Mouse (Mus musculus): Measurements from ENCODE around the gene Asic3. TPM values are rescaled to one million over a fixed set of nuclear protein-coding genes. Genes with fewer than 3 reads are reported as not detected.

The Asic3 gene
- polyA plus RNA-seq, 1 experiment = not detected

DNA sequence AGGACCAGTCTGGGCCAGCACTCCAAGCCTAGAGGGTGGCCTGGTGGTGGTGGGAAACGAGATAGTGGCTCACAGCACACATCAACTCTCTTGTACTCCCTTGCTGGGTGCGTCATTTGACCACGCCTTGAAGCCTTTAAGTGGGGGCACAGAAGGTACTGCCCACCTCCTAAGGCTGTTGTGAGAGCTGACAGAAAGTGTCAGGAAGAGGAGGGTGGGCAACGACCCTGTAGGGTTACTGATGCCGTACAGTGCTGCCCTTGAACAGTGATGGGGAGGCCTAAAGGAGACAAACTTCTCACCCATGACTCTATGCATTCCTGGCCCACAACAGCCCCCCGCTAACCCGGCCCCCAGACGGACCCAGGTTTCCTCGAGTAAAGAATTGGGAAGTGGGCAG is 46.8 kb upstream of the Asic3 start:
- Histone ChIP-seq H3K36me3 (ENCODE audit: control insufficient read depth, insufficient read depth, low read length, poor library complexity, severe bottlenecking) (no peaks in the 10 kb centered on the region), H3K9me3 (replicated peaks; ENCODE audit: control insufficient read depth, insufficient read depth, low read length, poor library complexity, severe bottlenecking) (no peaks in the 10 kb centered on the region), H3K9ac (ENCODE audit: low read depth, poor library complexity, severe bottlenecking) (no peak overlapping the region), H3K27me3 (ENCODE audit: control insufficient read depth, insufficient read depth, low read length, poor library complexity, severe bottlenecking) (no peaks in the 10 kb centered on the region), H3K27ac (ENCODE audit: insufficient read depth, low read length) (no peak overlapping the region), H3K4me1 (ENCODE audit: control insufficient read depth, insufficient read depth, low read length) (no peaks in the 10 kb centered on the region), H3K4me3 (ENCODE audit: low read depth, low read length) (no peak overlapping the region)
- TF ChIP-seq POLR2A (IDR thresholded peaks at IDR 0.05; ENCODE audit: insufficient read depth, low read length) = no peak
- no peak for TF ChIP-seq EP300 (IDR thresholded peaks at IDR 0.05; ENCODE audit: insufficient read depth, low read depth, low read length)
- no peak for TF ChIP-seq CTCF (IDR thresholded peaks at IDR 0.05; ENCODE audit: low read depth, low read length)

GRCm38 (mm10) chr5:24369767-24370166 is 43.4 kb upstream of the Asic3 start:
- Histone ChIP-seq H3K4me1 (ENCODE audit: control insufficient read depth, insufficient read depth, low read length) (no peaks in the 10 kb centered on the region), H3K9me3 (replicated peaks; ENCODE audit: control insufficient read depth, insufficient read depth, low read length, poor library complexity, severe bottlenecking) (no peaks in the 10 kb centered on the region), H3K36me3 (ENCODE audit: control insufficient read depth, insufficient read depth, low read length, poor library complexity, severe bottlenecking) (no peaks in the 10 kb centered on the region), H3K9ac (ENCODE audit: low read depth, poor library complexity, severe bottlenecking) (no peak overlapping the region), H3K4me3 (ENCODE audit: low read depth, low read length) (no peak overlapping the region), H3K27me3 (ENCODE audit: control insufficient read depth, insufficient read depth, low read length, poor library complexity, severe bottlenecking) (no peaks in the 10 kb centered on the region), H3K27ac (ENCODE audit: insufficient read depth, low read length) (no peak overlapping the region)
- no peak for TF ChIP-seq CTCF (IDR thresholded peaks at IDR 0.05; ENCODE audit: low read depth, low read length)
- TF ChIP-seq POLR2A (IDR thresholded peaks at IDR 0.05; ENCODE audit: insufficient read depth, low read length) = no peak
- TF ChIP-seq EP300 (IDR thresholded peaks at IDR 0.05; ENCODE audit: insufficient read depth, low read depth, low read length) = no peak

DNA sequence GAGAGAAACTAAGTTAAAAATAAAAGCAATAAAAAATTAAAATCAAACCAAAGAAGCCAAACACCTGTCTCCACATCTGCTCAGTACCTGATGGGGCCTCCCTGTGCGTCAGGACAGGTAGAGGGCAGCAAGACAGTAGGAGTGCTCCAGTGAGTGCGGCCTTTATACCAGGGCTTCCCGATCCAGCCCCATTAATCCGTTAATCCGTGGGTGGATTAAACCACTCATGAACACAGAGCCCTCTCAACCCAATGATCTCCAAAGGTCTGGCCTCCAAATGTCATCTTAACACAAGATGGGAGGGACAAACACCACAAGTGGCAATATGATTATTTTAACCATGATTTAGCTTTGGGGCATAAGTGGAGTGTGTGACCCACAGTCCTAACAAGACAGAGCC is 39.4 kb upstream of the Asic3 start:
- no peaks in the 10 kb centered on the region for H3K4me1 ChIP-seq (ENCODE audit: control insufficient read depth, insufficient read depth, low read length)
- no peak overlapping the region for H3K4me3 ChIP-seq (ENCODE audit: low read depth, low read length)
- H3K9me3 ChIP-seq (replicated peaks; ENCODE audit: control insufficient read depth, insufficient read depth, low read length, poor library complexity, severe bottlenecking) = no peaks in the 10 kb centered on the region
- TF ChIP-seq CTCF (IDR thresholded peaks at IDR 0.05; ENCODE audit: low read depth, low read length) (no peak), EP300 (IDR thresholded peaks at IDR 0.05; ENCODE audit: insufficient read depth, low read depth, low read length) (no peak), POLR2A (IDR thresholded peaks at IDR 0.05; ENCODE audit: insufficient read depth, low read length) (no peak)
- H3K27me3 ChIP-seq (ENCODE audit: control insufficient read depth, insufficient read depth, low read length, poor library complexity, severe bottlenecking) = no peaks in the 10 kb centered on the region
- H3K9ac ChIP-seq (ENCODE audit: low read depth, poor library complexity, severe bottlenecking) = no peak overlapping the region
- no peak overlapping the region for H3K27ac ChIP-seq (ENCODE audit: insufficient read depth, low read length)
- H3K36me3 ChIP-seq (ENCODE audit: control insufficient read depth, insufficient read depth, low read length, poor library complexity, severe bottlenecking) = no peaks in the 10 kb centered on the region

DNA sequence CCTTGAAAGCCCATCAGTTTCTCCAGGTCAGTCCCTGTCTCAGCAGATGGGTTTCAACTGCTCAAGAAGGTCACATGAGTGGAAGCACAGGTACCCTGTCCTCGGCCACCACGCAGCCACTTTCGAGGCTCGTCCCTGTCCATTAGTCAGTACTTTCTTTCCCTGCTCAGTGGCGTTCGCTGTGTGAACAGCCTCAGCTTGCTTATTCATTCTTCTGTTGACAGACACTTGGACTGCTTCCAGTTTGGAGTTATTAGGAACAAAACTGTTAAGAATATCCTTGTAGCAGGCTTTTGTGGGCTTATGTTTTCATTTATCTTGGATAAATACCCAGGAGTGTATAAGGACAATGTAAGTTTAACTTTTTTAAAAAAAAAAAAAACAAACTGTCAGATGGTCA is 39.0 kb upstream of the Asic3 start:
- no peaks in the 10 kb centered on the region for H3K36me3 ChIP-seq (ENCODE audit: control insufficient read depth, insufficient read depth, low read length, poor library complexity, severe bottlenecking)
- H3K9ac ChIP-seq (ENCODE audit: low read depth, poor library complexity, severe bottlenecking) = no peak overlapping the region
- H3K27me3 ChIP-seq (ENCODE audit: control insufficient read depth, insufficient read depth, low read length, poor library complexity, severe bottlenecking) = no peaks in the 10 kb centered on the region
- no peaks in the 10 kb centered on the region for H3K9me3 ChIP-seq (replicated peaks; ENCODE audit: control insufficient read depth, insufficient read depth, low read length, poor library complexity, severe bottlenecking)
- H3K4me3 ChIP-seq (ENCODE audit: low read depth, low read length) = no peak overlapping the region
- TF ChIP-seq POLR2A (IDR thresholded peaks at IDR 0.05; ENCODE audit: insufficient read depth, low read length) = no peak
- TF ChIP-seq EP300 (IDR thresholded peaks at IDR 0.05; ENCODE audit: insufficient read depth, low read depth, low read length) = no peak
- no peak for TF ChIP-seq CTCF (IDR thresholded peaks at IDR 0.05; ENCODE audit: low read depth, low read length)
- H3K4me1 ChIP-seq (ENCODE audit: control insufficient read depth, insufficient read depth, low read length) = no peaks in the 10 kb centered on the region
- no peak overlapping the region for H3K27ac ChIP-seq (ENCODE audit: insufficient read depth, low read length)

- no peaks in the 10 kb centered on the region for H3K27me3 ChIP-seq (ENCODE audit: control insufficient read depth, insufficient read depth, low read length, poor library complexity, severe bottlenecking)
- TF ChIP-seq CTCF (IDR thresholded peaks at IDR 0.05; ENCODE audit: low read depth, low read length) (no peak), EP300 (IDR thresholded peaks at IDR 0.05; ENCODE audit: insufficient read depth, low read depth, low read length) (no peak), POLR2A (IDR thresholded peaks at IDR 0.05; ENCODE audit: insufficient read depth, low read length) (no peak)
Observed at GRCm38 (mm10) chr5:24374666-24375328, 38.4 kb upstream of the Asic3 start.

GRCm38 (mm10) chr5:24378700-24379099 is 34.5 kb upstream of the Asic3 start:
- H3K27ac ChIP-seq (ENCODE audit: insufficient read depth, low read length) = no peak overlapping the region
- TF ChIP-seq EP300 (IDR thresholded peaks at IDR 0.05; ENCODE audit: insufficient read depth, low read depth, low read length) (no peak), CTCF (IDR thresholded peaks at IDR 0.05; ENCODE audit: low read depth, low read length) (no peak), POLR2A (IDR thresholded peaks at IDR 0.05; ENCODE audit: insufficient read depth, low read length) (no peak)

More at GRCm38 (mm10) chr5:24374666-24375328, 38.4 kb upstream of the Asic3 start:
- Histone ChIP-seq H3K36me3 (ENCODE audit: control insufficient read depth, insufficient read depth, low read length, poor library complexity, severe bottlenecking) (no peaks in the 10 kb centered on the region), H3K9me3 (replicated peaks; ENCODE audit: control insufficient read depth, insufficient read depth, low read length, poor library complexity, severe bottlenecking) (no peaks in the 10 kb centered on the region), H3K27ac (ENCODE audit: insufficient read depth, low read length) (no peak overlapping the region), H3K4me1 (ENCODE audit: control insufficient read depth, insufficient read depth, low read length) (peaks cover 2% of the 10 kb centered on the region), H3K9ac (ENCODE audit: low read depth, poor library complexity, severe bottlenecking) (no peak overlapping the region), H3K4me3 (ENCODE audit: low read depth, low read length) (no peak overlapping the region)

More at GRCm38 (mm10) chr5:24378700-24379099, 34.5 kb upstream of the Asic3 start:
- Histone ChIP-seq H3K27me3 (ENCODE audit: control insufficient read depth, insufficient read depth, low read length, poor library complexity, severe bottlenecking) (no peaks in the 10 kb centered on the region), H3K4me3 (ENCODE audit: low read depth, low read length) (no peak overlapping the region), H3K36me3 (ENCODE audit: control insufficient read depth, insufficient read depth, low read length, poor library complexity, severe bottlenecking) (no peaks in the 10 kb centered on the region), H3K9ac (ENCODE audit: low read depth, poor library complexity, severe bottlenecking) (no peak overlapping the region), H3K9me3 (replicated peaks; ENCODE audit: control insufficient read depth, insufficient read depth, low read length, poor library complexity, severe bottlenecking) (no peaks in the 10 kb centered on the region), H3K4me1 (ENCODE audit: control insufficient read depth, insufficient read depth, low read length) (peaks cover 2% of the 10 kb centered on the region)
